Comparison of ENCODE assay signal across 9 mouse cellular contexts in the genomic region with DNA sequence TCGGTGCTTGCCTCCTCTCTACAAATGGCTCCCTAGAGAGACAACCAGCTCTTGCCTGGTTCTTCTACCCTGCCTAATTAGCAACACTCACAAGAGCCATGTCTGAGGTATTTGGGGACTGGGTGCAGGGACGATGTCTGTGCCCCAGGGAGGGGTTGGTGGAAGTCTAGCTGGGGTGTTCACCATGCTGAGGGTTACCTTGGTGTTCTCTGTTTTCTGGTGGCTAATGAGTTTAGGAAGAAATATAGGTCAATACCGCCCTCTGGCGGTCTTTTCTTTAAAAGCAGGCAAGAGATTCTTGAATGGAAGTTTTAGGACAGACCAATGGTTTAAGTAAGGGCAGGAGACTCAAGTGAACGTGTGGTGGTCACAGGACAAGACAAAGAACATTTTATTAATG. TPM values are rescaled to one million over a fixed set of nuclear protein-coding genes. Genes with fewer than 3 reads are reported as not detected.
DNase-seq lines count a peak whose midpoint lies in the region; ATAC-seq and TF ChIP-seq lines count a peak whose summit lies in the region.
"Had no signal": no experiment of that assay in that cellular context is flagged by ENCODE, and none has a peak within 500 bp of the region (broad histone marks: within the 10 kb centered on the region; RNA-seq: fewer than 3 reads in every experiment).

No protein-coding gene starts in this region.

- TF ChIP-seq CTCF in ES-Bruce4 (IDR thresholded peaks at IDR 0.05; ENCODE audit: low read depth, low read length), result peak; percentile 5
- peak; percentile 72 for TF ChIP-seq CTCF in forebrain, postnatal 0 days (IDR thresholded peaks at IDR 0.05; ENCODE audit: low read depth)
- TF ChIP-seq CTCF in liver, postnatal 0 days (IDR thresholded peaks at IDR 0.05; ENCODE audit: low read depth), result peak; percentile 64

- H3K4me2 ChIP-seq in forebrain, postnatal 0 days (ENCODE audit: low read depth), result no peak overlapping the region
- H3K4me2 ChIP-seq in kidney, embryonic 15.5 days, result no peak overlapping the region
- H3K4me2 ChIP-seq in liver, postnatal 0 days (ENCODE audit: low read depth, low read length), result no peak overlapping the region

- no peak overlapping the region for H3K9ac ChIP-seq in ES-Bruce4 (ENCODE audit: low read depth, poor library complexity, severe bottlenecking)
- no peak overlapping the region for H3K9ac ChIP-seq in forebrain, postnatal 0 days
- H3K9ac ChIP-seq in kidney, embryonic 15.5 days, result no peak overlapping the region
- no peak overlapping the region for H3K9ac ChIP-seq in liver, postnatal 0 days (replicated peaks)

- H3K4me3 ChIP-seq in ES-Bruce4 (ENCODE audit: low read depth, low read length), result no peak overlapping the region
- no peak overlapping the region for H3K4me3 ChIP-seq in forebrain, postnatal 0 days (ENCODE audit: low read depth, low read length)
- H3K4me3 ChIP-seq in kidney, embryonic 15.5 days (replicated peaks), result no peak overlapping the region
- H3K4me3 ChIP-seq in liver, postnatal 0 days (ENCODE audit: low read depth, low read length), result no peak overlapping the region

- H3K27me3 ChIP-seq in ES-Bruce4 (ENCODE audit: control insufficient read depth, insufficient read depth, low read length, poor library complexity, severe bottlenecking), result no peaks in the 10 kb centered on the region
- no peaks in the 10 kb centered on the region for H3K27me3 ChIP-seq in forebrain, postnatal 0 days (ENCODE audit: insufficient read depth, low read length)
- H3K27me3 ChIP-seq in kidney, embryonic 15.5 days, result no peaks in the 10 kb centered on the region
- H3K27me3 ChIP-seq in liver, postnatal 0 days (ENCODE audit: insufficient read depth, low read length), result no peaks in the 10 kb centered on the region

- H3K9me3 ChIP-seq in ES-Bruce4 (replicated peaks; ENCODE audit: control insufficient read depth, insufficient read depth, low read length, poor library complexity, severe bottlenecking), result no peaks in the 10 kb centered on the region
- no peaks in the 10 kb centered on the region for H3K9me3 ChIP-seq in forebrain, postnatal 0 days (ENCODE audit: low read length)
- H3K9me3 ChIP-seq in kidney, embryonic 15.5 days (replicated peaks), result no peaks in the 10 kb centered on the region
- no peaks in the 10 kb centered on the region for H3K9me3 ChIP-seq in liver, postnatal 0 days (ENCODE audit: low read length)

- TF ChIP-seq EP300 in ES-Bruce4 (IDR thresholded peaks at IDR 0.05; ENCODE audit: insufficient read depth, low read depth, low read length), result no peak
- TF ChIP-seq EP300 in liver, postnatal 0 days (IDR thresholded peaks at IDR 0.05; ENCODE audit: low read depth), result no peak

- no peaks in the 10 kb centered on the region for H3K36me3 ChIP-seq in ES-Bruce4 (ENCODE audit: control insufficient read depth, insufficient read depth, low read length, poor library complexity, severe bottlenecking)
- no peaks in the 10 kb centered on the region for H3K36me3 ChIP-seq in forebrain, postnatal 0 days (ENCODE audit: insufficient read depth)
- no peaks in the 10 kb centered on the region for H3K36me3 ChIP-seq in kidney, embryonic 15.5 days
- H3K36me3 ChIP-seq in liver, postnatal 0 days (replicated peaks; ENCODE audit: insufficient read depth, low read length), result no peaks in the 10 kb centered on the region

- H3K4me1 ChIP-seq in ES-Bruce4 (ENCODE audit: control insufficient read depth, insufficient read depth, low read length), result no peaks in the 10 kb centered on the region
- no peaks in the 10 kb centered on the region for H3K4me1 ChIP-seq in forebrain, postnatal 0 days (ENCODE audit: insufficient read depth)
- H3K4me1 ChIP-seq in kidney, embryonic 15.5 days, result no peaks in the 10 kb centered on the region
- no peaks in the 10 kb centered on the region for H3K4me1 ChIP-seq in liver, postnatal 0 days (ENCODE audit: insufficient read depth)

- ATAC-seq in forebrain, postnatal 0 days, result peak; percentile 38
- 0 out of 2 replicates have a peak, but pooled peaks have one; percentile 46 for ATAC-seq in kidney, embryonic 15.5 days (replicated peaks; ENCODE audit: low FRiP score)
- ATAC-seq in liver, postnatal 0 days, result no peak
- no peak for ATAC-seq in erythroid progenitor cell, adult 5-6 weeks (replicated peaks; ENCODE audit: low FRiP score, poor library complexity, severe bottlenecking)

- peak; percentile 72 for DNase-seq in A20 (ENCODE audit: low read depth, low spot score)
- peak; percentile 49 for DNase-seq in c-Kit-positive CD71-positive TER-119-positive erythroid progenitor cells, embryonic 14.5 days (ENCODE audit: low spot score)
- peak; percentile 90 for DNase-seq in forebrain, postnatal 0 days
- peak; percentile 52 for DNase-seq in liver, postnatal 0 days
- peak; percentile 89 for DNase-seq in retina, embryonic 14.5 days (ENCODE audit: low spot score)

- WGBS in forebrain, postnatal 0 days, result 23% methylated on average over 5 of the region's 5 CpGs
- WGBS in kidney, embryonic 15.5 days, result 24% methylated on average over 5 of the region's 5 CpGs
- 17% methylated on average over 5 of the region's 5 CpGs for WGBS in liver, postnatal 0 days (ENCODE audit: insufficient replicate concordance)

- TF ChIP-seq POLR2A in ES-Bruce4 (IDR thresholded peaks at IDR 0.05; ENCODE audit: insufficient read depth, low read length), result no peak

- no peak overlapping the region for H3K27ac ChIP-seq in ES-Bruce4 (ENCODE audit: insufficient read depth, low read length)
- H3K27ac ChIP-seq in forebrain, postnatal 0 days (ENCODE audit: low read depth, low read length), result no peak overlapping the region
- no peak overlapping the region for H3K27ac ChIP-seq in kidney, embryonic 15.5 days
- no peak overlapping the region for H3K27ac ChIP-seq in liver, postnatal 0 days (ENCODE audit: low read depth)

RNA-seq across cellular contexts. Expression of gene Foxi1, which starts 5.0 kb away (rescaled TPM):
- not detected in 2 replicates for polyA plus RNA-seq in ES-Bruce4 (2011; ENCODE audit: insufficient read depth, insufficient read length, low read depth, missing spikeins)
- not detected in 2 replicates for total RNA-seq in forebrain, postnatal 0 days (2014; rRNA removed)
- not detected in 2 replicates for polyA plus RNA-seq in forebrain, postnatal 0 days (2015; fragmentation: Nextera tagmentation; extraction: Ambion mirVana)
- 13.1 and 13.5 TPM in 2 replicates for polyA plus RNA-seq in kidney, embryonic 15.5 days (2015; fragmentation: Nextera tagmentation; extraction: Ambion mirVana)
- not detected in 2 replicates for polyA plus RNA-seq in liver, postnatal 0 days (2015; fragmentation: Nextera tagmentation; extraction: Ambion mirVana)
- total RNA-seq in erythroid progenitor cell, adult 5-6 weeks (2015; ENCODE audit: low replicate concordance), result not detected in 2 replicates
- not detected in 2 replicates for total RNA-seq in erythroid progenitor cell, adult 5-6 weeks (2017; ENCODE audit: low replicate concordance)
- polyA plus RNA-seq: heart, embryonic 14.5 days had no signal

Comparison
In these comparisons a context has a peak if more than half of its experiments do, and no peak if none do; other contexts are left out.
1. CTCF ChIP-seq: peak in every context shown above with its lines; median percentile 72 in forebrain, postnatal 0 days; 64 in liver, postnatal 0 days; 5 in ES-Bruce4.
2. ATAC-seq: peak in forebrain, postnatal 0 days (single experiment) and kidney, embryonic 15.5 days (single experiment); none in liver, postnatal 0 days (single experiment) and erythroid progenitor cell, adult 5-6 weeks (single experiment).
3. RNA of gene Foxi1, which starts 5.0 kb away (polyA plus RNA-seq): 13.1 to 13.5 TPM in kidney, embryonic 15.5 days; not detected in forebrain, postnatal 0 days, not detected in liver, postnatal 0 days and not detected in ES-Bruce4; every median in the first group is over 10 times any median in the second.
4. Peak in every context shown above with its lines, with median percentiles within 50 percentile points of each other: DNase-seq.